Mouse (Mus musculus): ENCODE results near the gene Arhgap24.

Arhgap24 gene

DNA sequence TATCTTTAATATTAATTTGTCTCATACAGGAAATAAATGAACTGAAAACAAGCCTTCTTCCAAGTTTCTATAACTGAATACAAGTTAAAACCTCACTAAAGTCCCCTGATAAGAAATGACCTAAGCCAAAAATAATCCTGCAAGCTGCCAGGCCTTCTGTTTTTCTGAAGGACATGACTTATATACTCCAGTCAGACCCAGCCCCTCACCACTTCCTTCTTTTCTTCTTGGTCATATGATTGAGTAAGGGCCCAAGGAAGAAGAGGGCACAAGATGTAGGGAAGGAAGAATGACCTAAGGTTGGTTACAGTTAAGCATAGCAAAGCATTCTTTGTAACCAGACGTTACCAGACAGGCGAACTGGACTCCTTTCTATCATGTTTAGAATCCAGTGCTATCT lies 21.1 kb downstream of the Arhgap24 start:
- no peak for DNase-seq (ENCODE audit: low read depth, low spot score)

DNA sequence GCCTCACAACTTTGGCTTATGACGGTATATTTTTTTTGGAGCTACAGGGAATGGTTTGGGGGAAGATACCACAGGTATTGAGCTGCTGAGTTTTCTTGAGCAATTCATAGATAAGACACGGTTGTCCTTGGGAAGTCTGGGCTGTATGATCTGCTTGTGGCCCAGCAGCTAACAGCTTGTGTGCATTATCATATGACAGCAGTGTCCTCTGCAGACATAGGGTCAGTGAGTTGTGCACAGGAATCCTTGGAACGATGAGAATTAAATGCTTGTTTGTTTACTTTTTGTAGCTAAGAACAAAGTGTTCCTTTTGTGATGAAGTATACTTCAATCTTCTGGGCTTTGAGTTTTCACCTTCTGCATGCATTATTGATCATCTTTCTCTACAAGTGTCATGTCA lies 21.9 kb downstream of the Arhgap24 start:
- no peak for DNase-seq (ENCODE audit: low read depth, low spot score)

DNA sequence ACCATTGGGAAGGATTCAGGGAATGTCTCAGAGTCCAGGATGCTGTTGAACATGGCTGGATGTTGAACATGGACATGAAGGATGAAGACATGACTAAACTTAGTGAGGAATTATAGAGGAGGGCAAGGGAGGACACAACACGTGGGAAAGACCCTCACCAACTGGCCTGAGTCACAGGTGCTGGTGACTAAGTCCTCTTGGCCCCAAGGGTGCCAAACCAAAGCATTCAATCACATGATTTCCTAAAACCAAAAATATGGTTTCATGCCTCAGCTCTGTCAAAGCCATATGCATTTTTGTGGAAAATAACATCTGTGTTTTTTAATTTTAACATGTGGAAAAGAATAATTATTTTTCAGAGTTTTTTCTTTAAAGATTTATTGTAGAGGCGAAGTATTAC lies 22.7 kb downstream of the Arhgap24 start:
- no peak for DNase-seq (ENCODE audit: low read depth, low spot score)

DNA sequence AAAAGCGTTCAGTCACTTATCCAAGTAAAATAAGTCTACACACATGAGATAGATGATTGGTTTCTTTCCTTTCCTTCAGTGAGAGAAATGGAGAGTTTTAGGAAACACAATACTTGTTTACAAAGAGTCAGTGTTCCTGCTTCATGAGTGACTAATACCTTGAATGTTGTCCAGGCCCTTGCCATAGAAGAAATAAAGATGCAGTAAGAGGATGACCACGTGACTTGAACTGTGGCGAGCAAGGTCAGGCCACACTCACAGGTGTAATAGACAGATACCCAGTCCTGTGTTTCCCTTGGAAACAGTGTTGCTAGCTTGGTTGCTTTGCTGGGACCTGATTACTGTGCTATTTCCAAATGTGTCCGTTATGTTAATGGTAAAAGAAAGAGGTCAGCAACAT lies 23.4 kb downstream of the Arhgap24 start:
- no peak for DNase-seq (ENCODE audit: low read depth, low spot score)

DNA sequence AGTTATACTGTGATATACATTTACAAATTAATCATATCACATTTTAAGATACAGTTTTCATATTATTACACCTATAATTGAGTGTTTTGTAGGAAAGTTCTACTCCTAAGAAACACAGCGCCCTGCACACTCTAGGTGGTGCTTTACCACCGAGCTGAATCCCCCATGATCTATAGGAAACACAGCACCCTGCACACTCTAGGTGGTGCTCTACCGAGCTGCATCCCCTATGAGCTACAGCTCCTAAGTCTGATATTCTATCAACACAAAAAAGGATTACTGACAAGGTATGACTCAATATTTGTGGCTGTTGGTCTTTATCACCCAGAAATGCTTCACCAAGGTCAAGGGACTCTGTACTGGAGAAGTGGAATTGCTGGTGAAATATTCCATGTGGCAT lies 27.0 kb downstream of the Arhgap24 start:
- no peak for DNase-seq (ENCODE audit: low read depth, low spot score)

DNA sequence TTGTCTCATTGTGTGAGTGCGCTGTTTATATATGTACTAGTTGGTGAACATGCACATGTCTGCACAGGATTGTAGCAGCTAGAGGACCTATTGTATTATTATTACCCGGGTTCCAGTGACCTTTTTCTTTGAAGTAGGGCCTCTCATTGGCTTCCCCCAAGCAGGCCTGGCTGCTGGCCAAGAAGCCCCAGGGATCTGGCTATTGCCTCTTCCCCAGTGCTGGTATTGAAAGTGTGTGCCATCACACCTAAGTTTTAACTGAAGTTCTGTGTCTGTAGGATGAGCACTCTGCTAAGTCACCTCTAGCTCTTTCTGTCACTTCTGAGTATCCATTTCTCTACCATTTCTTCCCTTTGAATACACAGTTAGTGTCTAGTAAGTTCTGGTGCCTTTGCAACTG lies 28.2 kb downstream of the Arhgap24 start:
- no peak for DNase-seq (ENCODE audit: low read depth, low spot score)

DNA sequence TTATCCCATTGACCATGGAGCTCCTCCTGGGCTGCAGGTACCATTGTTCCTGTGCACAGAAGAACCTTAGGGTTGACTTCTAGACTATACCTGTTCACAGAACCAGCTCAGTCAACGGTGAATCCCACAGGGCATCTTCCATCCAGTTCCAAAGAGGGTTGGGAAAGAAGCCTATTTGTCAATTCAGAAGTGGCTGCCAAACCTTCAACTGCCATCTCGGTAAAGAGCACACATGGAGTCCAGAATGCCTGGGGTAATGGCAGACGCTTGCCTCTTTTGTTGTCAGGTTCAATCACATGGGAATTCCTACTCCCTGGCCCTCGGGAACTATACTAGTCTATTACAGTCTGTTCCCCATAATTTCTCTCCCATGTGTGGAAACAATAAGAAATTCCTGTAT lies 30.5 kb downstream of the Arhgap24 start:
- DNase-seq (ENCODE audit: low read depth, low spot score), result no peak

DNA sequence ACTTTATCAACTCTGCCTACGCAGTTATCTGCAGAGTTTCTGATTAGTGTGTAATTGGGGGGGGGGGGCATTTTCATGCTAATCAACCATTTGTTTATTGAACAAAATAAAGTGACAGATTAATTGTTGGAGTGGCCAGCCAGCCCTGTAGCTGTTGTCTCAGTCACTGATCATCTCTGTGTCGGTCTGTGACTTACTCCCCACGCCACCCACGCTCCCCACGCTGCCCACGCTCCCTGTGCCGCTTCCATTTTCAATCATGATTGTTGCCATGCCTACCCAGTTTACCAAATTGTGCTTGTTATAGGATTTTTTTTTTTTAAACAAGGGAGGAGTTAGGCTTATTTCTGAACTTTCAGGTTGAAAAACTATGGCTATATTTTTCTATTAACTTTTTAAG lies 34.3 kb downstream of the Arhgap24 start:
- DNase-seq (ENCODE audit: low read depth, low spot score), result no peak

DNA sequence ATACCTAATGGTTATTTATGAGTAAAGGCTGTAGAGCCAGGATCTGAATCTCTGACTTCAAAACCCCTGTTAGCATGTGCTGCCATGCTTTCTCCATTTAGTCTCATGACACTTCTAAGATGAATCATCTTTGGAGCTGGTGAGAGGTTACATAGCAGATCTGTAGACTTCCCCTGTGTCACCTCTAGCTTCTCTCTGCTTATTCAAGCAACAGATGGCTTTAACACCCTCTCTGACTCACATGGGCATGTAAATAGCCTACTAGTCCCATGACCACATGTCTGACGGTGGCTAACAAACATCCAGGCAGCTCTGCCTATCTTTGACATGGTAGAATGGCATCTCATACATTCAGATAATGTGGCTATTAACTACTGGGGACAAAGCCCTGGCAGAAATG lies 39.3 kb downstream of the Arhgap24 start:
- no peak for DNase-seq (ENCODE audit: low read depth, low spot score)

DNA sequence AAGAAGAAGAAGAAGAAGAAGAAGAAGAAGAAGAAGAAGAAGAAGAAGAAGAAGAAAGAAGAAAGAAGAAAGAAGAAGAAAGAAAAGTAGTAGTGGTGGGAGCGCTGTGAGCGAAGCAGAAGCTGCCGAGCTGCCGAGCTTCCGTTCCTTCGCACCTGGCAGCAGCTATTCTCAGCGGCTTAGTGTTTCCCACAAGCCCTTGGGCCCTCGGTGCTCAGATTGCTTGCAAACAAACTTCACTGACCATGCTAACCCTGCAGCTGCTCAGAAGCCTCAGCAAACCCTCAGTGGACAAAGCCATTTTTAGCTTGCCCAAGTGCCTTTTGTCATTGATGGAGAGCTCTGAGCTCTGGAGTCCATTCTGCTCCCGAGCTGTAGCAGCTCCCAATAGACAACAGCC lies 54.1 kb downstream of the Arhgap24 start:
- no peak for DNase-seq (ENCODE audit: low read depth, low spot score)

DNA sequence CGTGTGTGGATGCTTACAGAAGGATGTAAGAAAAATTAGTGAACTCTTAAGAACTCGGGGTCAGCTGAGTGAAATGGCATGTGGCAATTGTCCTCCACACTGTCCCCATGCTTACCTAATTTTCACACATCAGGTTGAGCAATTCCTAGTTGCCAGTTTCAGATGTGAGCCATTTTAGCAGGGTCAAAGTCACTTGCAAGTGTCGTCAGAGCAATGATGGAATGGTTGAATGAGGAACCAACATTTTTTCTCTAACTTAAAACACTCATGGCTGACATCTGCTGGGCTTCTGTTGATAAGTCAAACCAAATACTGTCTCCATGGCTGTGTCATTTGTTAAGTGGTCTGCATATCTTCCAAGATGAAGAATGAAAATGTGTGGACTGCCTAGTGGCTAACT lies 56.6 kb downstream of the Arhgap24 start:
- DNase-seq (ENCODE audit: low read depth, low spot score), result no peak

DNA sequence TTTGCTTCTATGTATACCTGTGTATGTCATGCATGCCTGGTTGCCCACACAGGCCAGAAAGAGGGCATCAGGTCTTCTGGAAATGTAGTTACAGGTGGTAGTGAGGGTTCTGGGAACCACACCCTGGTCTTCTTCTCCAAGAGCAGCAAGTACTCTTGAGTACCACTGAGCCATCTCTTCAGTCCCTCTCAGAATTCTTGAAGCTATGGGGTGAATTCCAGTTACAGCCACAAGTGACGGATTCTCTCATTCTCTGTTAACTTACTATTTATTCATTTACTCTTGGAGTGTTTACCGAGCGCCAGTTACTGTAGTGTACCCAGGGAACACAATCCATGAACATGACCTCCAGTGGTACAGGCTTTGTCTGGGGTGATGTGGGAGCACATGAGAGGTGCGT lies 65.1 kb downstream of the Arhgap24 start:
- no peak for DNase-seq (ENCODE audit: low read depth, low spot score)

DNA sequence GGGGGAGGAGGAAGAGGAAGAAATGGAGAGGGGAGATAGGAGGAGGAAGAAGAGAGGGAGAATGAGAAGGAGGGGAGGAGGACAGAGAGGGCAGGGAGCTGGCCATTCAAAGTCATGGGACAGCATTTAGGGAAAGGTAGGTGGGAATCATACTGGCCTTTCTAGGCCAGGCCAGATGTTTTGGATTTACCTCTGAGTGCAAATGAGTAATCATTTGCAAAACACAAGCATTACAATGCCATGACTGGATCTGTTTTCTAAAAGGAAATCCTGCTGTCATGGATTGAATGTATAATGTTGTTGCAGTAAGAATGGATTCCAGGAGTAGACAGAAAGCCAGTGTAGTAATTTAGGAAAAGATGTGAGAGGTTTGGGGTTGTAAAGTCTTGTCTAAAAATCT lies 66.6 kb downstream of the Arhgap24 start:
- DNase-seq (ENCODE audit: low read depth, low spot score), result no peak

DNA sequence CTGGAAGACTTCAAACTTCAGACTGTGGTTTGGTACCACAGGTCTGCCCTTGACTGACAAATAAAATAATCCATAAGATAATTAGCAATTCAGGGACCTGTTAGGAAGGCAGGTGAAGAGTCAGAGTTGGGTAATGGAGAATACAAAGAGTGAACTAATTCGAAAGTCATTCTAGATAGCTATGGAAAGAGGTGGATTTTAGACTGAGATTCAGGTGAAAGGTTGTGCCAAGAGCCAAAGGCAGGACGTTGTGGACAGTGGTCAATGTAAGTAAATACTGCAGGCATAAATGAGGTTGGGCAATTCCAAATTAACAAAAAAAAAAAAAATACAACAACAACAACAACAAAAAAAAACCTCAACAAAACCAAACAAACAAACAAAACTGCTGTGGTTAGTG lies 67.2 kb downstream of the Arhgap24 start:
- no peak for DNase-seq (ENCODE audit: low read depth, low spot score)

DNA sequence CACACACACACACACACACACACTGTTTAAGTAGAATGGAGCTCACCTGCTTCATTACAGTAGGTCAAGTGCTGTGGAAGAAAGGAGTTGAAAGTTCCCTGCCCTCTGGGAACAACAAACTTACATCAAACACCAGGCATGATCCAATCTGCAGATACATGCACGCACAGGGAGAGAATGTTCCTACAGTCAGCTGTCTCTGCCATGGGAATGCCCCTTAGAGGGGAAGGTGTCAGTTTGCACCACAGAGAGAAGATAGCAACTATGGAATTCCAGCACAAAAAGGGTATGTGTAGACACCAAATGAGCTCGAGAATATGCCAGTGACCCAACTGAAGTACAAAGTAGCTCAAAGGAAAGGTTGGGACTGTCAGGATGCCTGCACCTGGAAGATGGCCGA lies 69.0 kb downstream of the Arhgap24 start:
- DNase-seq (ENCODE audit: low read depth, low spot score), result no peak

DNA sequence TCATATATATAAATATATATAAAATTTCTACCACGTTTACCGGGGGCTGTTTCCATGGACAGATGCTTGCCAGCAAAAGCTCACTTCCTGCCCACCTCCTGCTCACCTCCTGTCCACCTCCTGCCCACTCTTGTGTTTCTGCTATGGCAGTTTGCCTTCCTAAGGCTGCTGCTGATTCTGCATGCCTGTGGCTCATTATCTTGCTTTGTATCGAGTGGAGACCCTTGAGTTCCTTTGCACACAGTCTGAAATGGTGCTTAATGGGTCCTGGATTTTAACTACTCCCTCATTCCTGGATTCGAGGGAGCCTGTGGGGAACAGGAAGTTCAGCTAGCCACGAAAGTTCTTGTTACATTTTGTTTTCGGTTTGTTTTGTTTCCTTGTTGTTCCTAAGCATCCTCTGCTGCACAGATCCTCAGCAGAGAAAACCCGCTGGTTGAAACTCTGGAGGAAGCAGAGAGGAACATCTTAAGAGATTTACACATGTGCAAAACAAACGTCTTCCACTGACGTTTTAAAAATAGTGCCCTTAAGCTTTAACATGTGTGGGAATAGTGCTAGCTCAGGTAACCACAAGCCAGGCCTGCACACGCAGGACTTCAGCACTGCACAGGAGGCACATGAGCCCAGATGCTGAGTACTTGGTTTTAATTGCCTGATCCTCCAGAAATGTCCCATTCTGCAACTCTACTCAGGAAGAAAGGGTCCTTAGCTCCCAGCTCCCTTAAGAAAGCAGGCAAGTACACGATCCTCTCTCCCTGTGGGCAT lies 69.9 kb downstream of the Arhgap24 start:
- DNase-seq (ENCODE audit: low read depth, low spot score), result no peak

DNA sequence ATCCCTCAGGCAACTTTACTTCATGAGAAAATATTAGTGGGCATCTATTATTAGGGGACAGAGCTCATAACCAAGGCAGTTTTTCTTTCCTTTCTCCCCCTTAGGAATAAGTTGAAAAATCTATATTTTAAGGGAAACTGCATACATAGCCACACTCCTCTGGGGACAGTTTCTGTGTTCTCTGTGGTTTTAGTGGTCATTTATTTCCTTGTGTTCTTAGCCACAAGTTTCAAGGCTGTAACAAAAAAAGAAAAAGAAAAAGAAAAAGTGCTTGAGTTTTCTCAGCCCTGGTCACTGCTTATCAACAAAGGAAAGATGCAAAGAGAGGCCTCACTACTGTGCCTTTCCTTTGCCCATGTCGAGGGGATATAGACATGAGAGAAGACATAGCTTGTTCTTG lies 71.3 kb downstream of the Arhgap24 start:
- DNase-seq (ENCODE audit: low read depth, low spot score), result no peak

DNA sequence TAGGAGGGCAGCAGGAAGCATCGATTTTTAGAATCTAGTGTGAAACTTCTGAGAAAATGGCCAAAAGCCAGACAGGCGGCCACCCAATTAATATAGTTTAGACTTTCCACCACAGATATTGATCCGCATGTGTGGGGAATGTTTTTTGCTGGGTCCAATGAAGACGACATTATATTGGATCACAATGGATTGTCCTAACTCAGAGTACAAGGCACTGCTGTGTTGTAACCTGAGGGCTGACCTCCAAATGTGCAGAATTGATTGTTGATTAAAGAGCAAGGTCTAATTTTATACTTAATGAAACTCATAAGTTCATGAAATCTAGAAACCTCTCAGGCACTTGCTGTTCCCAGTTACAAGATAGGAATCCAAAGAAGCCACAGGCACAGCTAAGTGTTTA lies 74.8 kb downstream of the Arhgap24 start:
- no peak for DNase-seq (ENCODE audit: low read depth, low spot score)

DNA sequence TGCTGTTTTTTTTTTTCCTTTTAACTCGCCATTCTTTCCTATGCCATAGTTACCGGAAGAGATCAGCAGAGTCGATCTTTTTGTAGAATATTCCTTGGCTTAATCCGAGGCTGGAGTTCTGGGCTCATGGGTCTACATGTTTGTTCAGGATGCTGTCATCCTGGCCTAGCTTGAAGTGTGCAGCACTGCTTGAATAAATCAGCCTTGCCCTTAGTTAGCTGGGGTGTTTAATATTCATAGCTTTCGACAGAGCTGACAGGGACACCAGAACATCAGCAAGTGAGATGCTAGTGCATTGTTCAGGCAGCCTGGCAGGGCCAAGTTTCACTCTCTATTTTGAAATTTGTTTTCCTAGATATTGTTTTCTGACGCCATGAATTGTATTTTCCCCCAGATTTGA lies 79.1 kb downstream of the Arhgap24 start:
- no peak for DNase-seq (ENCODE audit: low read depth, low spot score)

DNA sequence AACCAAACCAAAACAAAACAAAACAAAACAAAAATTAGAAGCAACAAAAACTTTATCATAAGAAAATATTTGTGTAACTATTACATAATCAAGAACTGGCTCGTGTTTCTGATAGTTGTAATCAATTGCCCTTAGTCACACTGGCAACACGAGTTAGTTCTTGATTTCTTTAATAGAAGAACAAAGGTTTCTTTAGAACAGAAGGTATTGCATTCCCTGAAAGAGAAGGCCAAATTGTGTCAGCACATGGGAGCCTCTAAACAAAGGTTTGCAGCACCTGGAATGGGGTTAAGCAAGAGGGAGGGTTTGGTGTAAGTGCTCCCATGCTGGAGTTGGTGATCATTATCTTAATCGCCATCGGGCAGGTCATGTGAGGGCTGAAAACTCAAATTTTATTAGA lies 82.8 kb downstream of the Arhgap24 start:
- DNase-seq (ENCODE audit: low read depth, low spot score), result no peak

DNA sequence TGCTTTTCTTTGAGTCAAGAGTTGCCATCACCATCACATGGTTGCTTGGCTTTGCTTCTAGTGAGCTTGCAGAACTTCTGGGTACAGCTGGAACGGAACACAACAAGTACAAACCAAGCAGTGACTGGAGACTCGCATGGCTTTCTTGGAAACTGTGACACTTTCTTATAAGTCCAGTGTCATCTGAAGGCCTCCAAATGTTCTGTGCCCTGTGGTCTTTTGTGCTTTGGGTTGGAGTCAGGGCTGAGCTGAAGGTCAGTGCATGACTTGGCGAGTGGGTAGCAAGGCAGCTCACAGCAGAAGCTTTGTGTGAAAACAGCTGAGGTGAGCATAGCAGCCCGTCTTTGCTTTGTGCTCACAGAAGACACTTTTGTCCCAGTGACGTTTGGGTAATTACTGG lies 87.6 kb downstream of the Arhgap24 start:
- no peak for DNase-seq (ENCODE audit: low read depth, low spot score)

DNA sequence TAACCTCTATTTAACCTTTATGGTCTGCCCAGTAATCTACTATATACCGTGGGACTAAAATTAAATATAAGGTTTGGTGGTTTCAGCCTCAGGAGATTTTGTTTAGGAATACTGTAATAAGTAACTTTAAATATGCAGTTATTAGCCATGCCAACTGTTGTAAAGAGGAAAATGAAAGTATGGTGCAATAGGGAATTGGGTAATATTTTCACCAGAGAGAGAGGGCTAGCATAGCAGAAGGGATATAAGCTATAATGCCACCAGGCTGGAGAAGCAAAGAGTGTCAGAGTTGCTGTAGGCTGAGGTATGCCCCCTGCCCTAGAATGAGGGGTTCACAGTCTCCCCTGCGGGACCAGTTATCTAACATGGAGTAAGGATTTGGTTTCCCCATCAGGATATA lies 90.3 kb downstream of the Arhgap24 start:
- no peak for DNase-seq (ENCODE audit: low read depth, low spot score)

DNA sequence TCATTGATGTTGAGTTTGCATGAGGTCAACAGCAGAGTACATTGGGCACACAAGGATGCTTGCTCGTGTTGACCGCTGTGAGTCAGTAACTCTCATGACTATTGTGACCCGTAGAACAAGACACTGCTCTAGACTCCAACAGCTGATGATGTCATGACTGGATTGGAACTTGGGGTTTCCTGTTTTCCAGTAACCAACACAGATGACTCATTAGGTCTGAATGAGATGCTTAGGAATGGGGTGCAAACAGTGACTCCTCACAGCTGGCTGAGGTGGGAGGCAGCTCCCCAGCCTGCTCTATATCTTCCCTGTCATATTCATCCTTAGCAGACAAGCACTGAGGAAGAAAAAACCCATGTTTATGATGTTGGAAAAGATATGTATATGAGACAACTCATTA lies 95.6 kb downstream of the Arhgap24 start:
- no peak for DNase-seq (ENCODE audit: low read depth, low spot score)

DNA sequence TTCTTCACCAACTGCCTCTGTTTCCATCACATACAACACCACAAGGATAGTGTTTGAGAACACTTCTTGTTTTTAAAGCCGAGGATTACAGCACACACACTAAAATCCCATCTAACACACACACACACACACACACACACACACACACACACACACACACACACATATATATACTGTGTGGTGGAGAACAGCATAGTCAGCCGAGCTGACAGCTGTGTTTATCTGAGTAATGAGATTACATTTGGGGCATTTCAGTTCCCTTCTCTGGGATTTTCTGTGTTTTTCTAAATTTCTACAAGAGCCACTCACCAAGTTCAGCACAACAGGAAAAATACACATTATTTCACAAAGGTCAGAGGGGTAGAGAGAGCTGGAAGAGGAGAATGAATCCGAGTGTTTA lies 96.5 kb downstream of the Arhgap24 start:
- no peak for DNase-seq (ENCODE audit: low read depth, low spot score)

All from ZHBTc4 (cell line).